Mouse (Mus musculus) liver (tissue): Measurements from ENCODE around the gene Gm10112.

Source experiments
- DNase-seq: peaks from one replicate; pipeline ENCODE4 v3.0.0-alpha.2; 2020; ENCODE audit warnings: mixed read lengths

The Gm10112 gene

GRCm38 (mm10) chrX:111168040-111168439 is at the start of gene Gm10112:
TSS of gene Gm10112 (plus strand) at chrX:111168340.
- DNase-seq = no peak

GRCm38 (mm10) chrX:111189574-111189973 is 21.4 kb downstream of the Gm10112 start:
- DNase-seq = no peak

- no peak for DNase-seq
Observed at GRCm38 (mm10) chrX:111196376-111196775, 28.2 kb downstream of the Gm10112 start.

- peak; percentile 4 for DNase-seq
Observed at GRCm38 (mm10) chrX:111210225-111210624, 42.1 kb downstream of the Gm10112 start.
